Mouse (Mus musculus) hindbrain, embryonic 14.5 days (tissue): Measurements from ENCODE around the gene Zcchc24. TPM values are rescaled to one million over a fixed set of nuclear protein-coding genes. Genes with fewer than 3 reads are reported as not detected.

ENCODE experiments used
- ATAC-seq: fragments of 200-750 bp; cut with Nextera tagmentation; 2 replicates; pipeline ENCODE4 v1.8.0; 2017; ENCODE audit warnings: moderate number of reproducible peaks, mild to moderate bottlenecking, moderate TSS enrichment, moderate library complexity; ENCODE audit not compliant: low FRiP score
- DNase-seq: peaks from one replicate; pipeline ENCODE4 v3.0.0-alpha.2; 2015; ENCODE audit warnings: low spot score
- H3K27ac ChIP-seq: fragments of 300-500 bp; sonication (generic); 2 replicates; pipeline ENCODE4 v1.5.1; 2014; ENCODE audit warnings: mild to moderate bottlenecking, moderate library complexity
- H3K27me3 ChIP-seq: fragments of 300-500 bp; sonication (generic); 2 replicates; pipeline ENCODE4 v1.6.1; 2014; ENCODE audit warnings: mild to moderate bottlenecking, low read length, mixed read lengths; ENCODE audit not compliant: control insufficient read depth, insufficient read depth
- H3K36me3 ChIP-seq: fragments of 300-500 bp; sonication (generic); replicated peaks from 2 replicates; pipeline ENCODE4 v1.6.1; 2014; ENCODE audit not compliant: control insufficient read depth, insufficient read depth
- H3K4me1 ChIP-seq: fragments of 300-500 bp; sonication (generic); replicated peaks from 2 replicates; pipeline ENCODE4 v1.6.1; 2014; ENCODE audit warnings: antibody characterized with exemption, low read length, mixed read lengths; ENCODE audit not compliant: control insufficient read depth, insufficient read depth
- H3K4me2 ChIP-seq: fragments of 300-500 bp; sonication (generic); replicated peaks from 2 replicates; pipeline ENCODE4 v1.6.1; 2014; ENCODE audit warnings: mild to moderate bottlenecking, moderate library complexity
- H3K4me3 ChIP-seq: fragments of 300-500 bp; sonication (generic); replicated peaks from 2 replicates; pipeline ENCODE4 v1.5.1; 2014; ENCODE audit warnings: mild to moderate bottlenecking, low read length
- H3K9ac ChIP-seq: fragments of 300-500 bp; sonication (generic); 2 replicates; pipeline ENCODE4 v1.6.1; 2014
- H3K9me3 ChIP-seq: fragments of 300-500 bp; sonication (generic); 2 replicates; pipeline ENCODE4 v1.6.1; 2016; ENCODE audit warnings: low read length; ENCODE audit not compliant: control insufficient read depth
- WGBS: fragments of 180-500 bp; shearing (Covaris S2); extraction: QIAGEN DNeasy Blood & Tissue Kit; methylation state at CpG from one replicate; pipeline ENCODE4 v1.1.7; 2014; 5-methylcytosine and 5-hydroxymethylcytosine counted together
- polyA plus RNA-seq: library from polyadenylated mRNA; unstranded; fragments of >200 nt; fragmentation: Nextera tagmentation; extraction: Ambion mirVana; gene quantifications from 2 replicates; pipeline ENCODE4 v1.2.1, GENCODE M21; 2014

Zcchc24 gene
- polyA plus RNA-seq, 1 experiment from 2014 or later, result 18.5 TPM

DNA sequence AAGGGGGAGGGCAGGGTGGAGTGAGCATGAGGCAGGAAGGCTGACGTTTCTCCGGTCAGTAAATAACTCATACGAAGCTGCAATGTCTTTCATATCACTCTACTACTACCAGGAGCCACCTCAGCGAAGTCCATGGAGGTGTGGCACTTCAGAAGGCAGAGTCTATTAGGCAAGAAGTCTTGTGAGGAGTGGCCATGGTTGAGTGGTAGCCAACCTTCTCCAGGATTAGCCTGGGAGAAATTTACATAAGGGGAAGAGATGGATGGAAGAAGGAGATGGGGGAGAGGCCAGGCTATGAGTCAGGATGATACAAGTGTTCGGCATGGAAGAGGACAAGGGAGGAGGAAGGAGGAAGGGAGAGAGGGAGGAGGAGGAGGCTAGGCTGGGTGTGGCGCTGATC lies 86.8 kb downstream of the Zcchc24 start:
- no peaks in the 10 kb centered on the region for H3K9me3 ChIP-seq
- H3K27me3 ChIP-seq, result no peaks in the 10 kb centered on the region
- 81% methylated on average over 6 of the region's 6 CpGs for WGBS
- H3K27ac ChIP-seq, result no peak overlapping the region
- H3K36me3 ChIP-seq, result no peaks in the 10 kb centered on the region
- H3K9ac ChIP-seq, result no peak overlapping the region
- DNase-seq (no peak), ATAC-seq (no peak)
- H3K4me3 ChIP-seq, result no peak overlapping the region
- no peaks in the 10 kb centered on the region for H3K4me1 ChIP-seq
- H3K4me2 ChIP-seq, result no peak overlapping the region

DNA sequence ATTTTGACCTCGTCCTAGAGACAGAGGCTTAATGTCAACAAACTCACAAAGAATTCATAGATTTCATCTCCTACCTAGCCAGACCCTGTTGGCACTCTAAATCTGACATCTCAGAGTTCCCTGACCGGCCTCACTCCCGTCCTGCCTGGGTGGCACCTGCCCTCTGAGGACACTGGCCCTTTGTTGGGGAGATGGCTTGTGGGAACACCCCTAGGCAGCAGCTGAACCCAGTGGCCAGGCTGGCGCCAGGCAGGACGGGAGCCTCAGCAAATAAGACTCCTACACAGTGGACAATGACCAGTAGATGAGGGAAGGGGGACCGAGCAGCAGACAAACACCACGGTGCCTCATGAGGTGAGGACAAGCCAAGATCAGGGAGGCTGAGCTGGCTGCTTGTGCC lies 89.2 kb downstream of the Zcchc24 start:
- H3K27ac ChIP-seq, result no peak overlapping the region
- no peaks in the 10 kb centered on the region for H3K4me1 ChIP-seq
- H3K4me3 ChIP-seq, result no peak overlapping the region
- no peak for DNase-seq
- no peak for ATAC-seq
- H3K4me2 ChIP-seq, result no peak overlapping the region
- H3K36me3 ChIP-seq, result no peaks in the 10 kb centered on the region
- no peaks in the 10 kb centered on the region for H3K9me3 ChIP-seq
- 82% methylated on average over 7 of the region's 7 CpGs for WGBS
- H3K27me3 ChIP-seq, result no peaks in the 10 kb centered on the region
- no peak overlapping the region for H3K9ac ChIP-seq

DNA sequence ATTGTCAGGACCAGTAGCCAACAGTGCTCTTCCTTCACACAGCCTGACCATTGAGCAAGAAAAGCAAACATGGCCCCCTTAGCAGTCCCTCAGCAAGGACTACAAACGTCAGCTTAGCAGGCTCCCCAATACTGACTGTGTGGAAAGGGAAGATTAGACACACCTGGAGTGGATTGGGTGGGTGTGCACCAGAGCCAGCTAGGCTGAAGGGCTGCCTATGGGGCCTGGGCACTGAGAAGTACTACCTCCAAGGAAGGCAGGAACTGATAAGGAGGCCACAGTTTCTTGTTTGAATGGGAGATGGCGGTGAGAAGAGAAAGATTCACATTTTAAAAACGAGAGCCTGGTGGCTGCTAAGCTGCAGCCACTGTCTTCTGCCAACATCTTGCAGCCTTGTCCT lies 101.3 kb downstream of the Zcchc24 start:
- ATAC-seq (no peak), DNase-seq (no peak)
- Histone ChIP-seq H3K9me3 (no peaks in the 10 kb centered on the region), H3K27ac (no peak overlapping the region), H3K4me2 (no peak overlapping the region), H3K27me3 (no peaks in the 10 kb centered on the region), H3K4me3 (no peak overlapping the region), H3K4me1 (no peaks in the 10 kb centered on the region), H3K36me3 (peaks cover 48% of the 10 kb centered on the region), H3K9ac (no peak overlapping the region)
- WGBS, result 76% methylated on average over 3 of the region's 3 CpGs

DNA sequence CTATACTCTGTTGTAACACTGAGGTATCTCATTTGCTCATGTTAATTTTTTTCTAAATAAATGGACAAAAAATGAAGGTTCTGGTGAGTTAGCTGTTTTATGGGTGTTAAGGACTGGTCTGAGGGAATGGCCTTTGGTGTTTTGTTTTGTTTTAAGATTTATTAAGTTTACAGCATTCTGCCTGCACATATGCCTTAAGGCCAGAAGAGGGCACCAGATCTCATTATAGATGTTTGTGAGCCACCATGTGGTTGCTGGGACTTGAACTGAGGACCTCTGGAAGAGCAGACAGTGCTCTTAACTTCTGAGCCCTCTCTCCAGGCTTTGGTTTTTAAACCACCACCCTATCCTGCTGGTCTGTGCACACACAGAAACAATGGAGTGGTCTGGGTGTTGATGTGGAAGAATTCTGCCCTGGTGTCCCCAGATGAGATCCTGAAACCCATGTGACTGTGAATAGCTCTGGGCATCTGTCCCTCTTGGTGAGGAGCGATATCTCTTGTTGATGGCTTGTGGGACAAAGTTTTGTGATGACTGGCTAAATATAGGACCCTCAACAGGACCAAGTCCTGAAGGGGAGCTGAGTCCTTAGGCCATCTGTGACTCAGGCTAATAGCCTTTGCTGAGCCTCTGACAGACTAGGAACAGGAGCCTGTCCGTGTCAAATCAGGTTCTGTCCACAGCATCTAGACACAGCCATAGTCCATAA lies 102.0 kb downstream of the Zcchc24 start:
- Histone ChIP-seq H3K4me3 (no peak overlapping the region), H3K4me2 (no peak overlapping the region), H3K9ac (no peak overlapping the region), H3K36me3 (peaks cover 56% of the 10 kb centered on the region), H3K27ac (no peak overlapping the region), H3K4me1 (no peaks in the 10 kb centered on the region), H3K27me3 (no peaks in the 10 kb centered on the region), H3K9me3 (no peaks in the 10 kb centered on the region)
- DNase-seq (no peak), ATAC-seq (no peak)
- WGBS, result 94% methylated on average over 2 of the region's 2 CpGs

DNA sequence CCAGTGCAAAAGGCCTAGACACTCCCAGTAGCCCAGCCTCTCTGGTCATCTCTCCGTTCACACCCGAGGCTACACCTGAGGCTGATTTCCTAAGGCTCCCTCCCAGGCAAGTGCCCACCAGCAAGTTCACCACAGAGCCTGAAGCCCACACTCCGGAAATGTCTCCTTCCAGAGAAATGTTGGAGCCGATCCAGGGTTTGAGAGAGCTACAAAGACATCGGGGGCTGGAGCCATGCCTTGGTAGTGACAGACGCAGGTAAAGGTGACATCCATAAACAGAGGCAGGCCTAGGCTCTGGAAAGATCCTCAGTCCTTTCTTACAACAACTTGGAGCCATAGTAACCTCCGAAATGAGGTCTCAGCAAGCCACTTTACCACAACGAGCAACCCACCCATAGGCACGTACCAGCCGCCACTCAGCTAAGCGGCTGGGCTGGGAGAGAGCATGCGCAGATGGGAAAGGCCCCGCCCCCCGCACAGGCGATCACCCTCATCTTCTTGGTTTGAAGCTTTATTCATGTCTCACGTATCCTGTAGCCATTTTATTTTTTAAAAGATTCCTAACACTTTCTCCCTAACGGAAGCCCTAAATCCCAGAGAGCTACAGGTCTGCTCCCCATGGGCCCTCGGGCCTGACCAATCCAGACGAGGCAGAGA lies 103.4 kb downstream of the Zcchc24 start:
- H3K27me3 ChIP-seq, result no peaks in the 10 kb centered on the region
- H3K4me3 ChIP-seq, result no peak overlapping the region
- peak overlapping the region; percentile 12 for H3K27ac ChIP-seq
- no peak overlapping the region; the same call in 1 of the 2 replicates for H3K9ac ChIP-seq
- no peaks in the 10 kb centered on the region for H3K4me1 ChIP-seq
- no peak for DNase-seq
- H3K4me2 ChIP-seq, result no peak overlapping the region
- peaks cover 70% of the 10 kb centered on the region for H3K36me3 ChIP-seq
- WGBS, result 67% methylated on average over 19 of the region's 19 CpGs
- no peaks in the 10 kb centered on the region for H3K9me3 ChIP-seq
- ATAC-seq, result no peak

DNA sequence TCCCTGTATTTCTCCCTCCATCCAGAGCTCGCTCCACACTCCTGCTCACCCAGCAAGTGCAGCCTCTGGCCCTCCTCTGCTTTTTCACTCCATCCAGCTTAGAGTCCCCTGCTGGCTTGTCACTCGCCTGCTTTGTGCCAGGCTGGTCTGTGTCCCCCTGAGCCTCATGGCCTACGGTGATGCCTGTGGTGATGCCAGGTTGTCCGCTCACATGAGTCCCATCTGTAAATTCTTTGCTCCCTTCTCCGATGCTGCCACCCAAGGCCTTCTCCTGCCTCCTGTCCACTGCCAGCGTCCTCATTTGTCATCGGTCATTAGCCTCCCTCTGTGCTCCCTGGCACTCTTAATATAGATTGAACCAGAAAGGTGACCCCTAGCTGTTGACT lies 104.5 kb downstream of the Zcchc24 start:
- peaks cover 81% of the 10 kb centered on the region for H3K36me3 ChIP-seq
- ATAC-seq, result no peak
- WGBS, result 41% methylated on average over 7 of the region's 7 CpGs

DNA sequence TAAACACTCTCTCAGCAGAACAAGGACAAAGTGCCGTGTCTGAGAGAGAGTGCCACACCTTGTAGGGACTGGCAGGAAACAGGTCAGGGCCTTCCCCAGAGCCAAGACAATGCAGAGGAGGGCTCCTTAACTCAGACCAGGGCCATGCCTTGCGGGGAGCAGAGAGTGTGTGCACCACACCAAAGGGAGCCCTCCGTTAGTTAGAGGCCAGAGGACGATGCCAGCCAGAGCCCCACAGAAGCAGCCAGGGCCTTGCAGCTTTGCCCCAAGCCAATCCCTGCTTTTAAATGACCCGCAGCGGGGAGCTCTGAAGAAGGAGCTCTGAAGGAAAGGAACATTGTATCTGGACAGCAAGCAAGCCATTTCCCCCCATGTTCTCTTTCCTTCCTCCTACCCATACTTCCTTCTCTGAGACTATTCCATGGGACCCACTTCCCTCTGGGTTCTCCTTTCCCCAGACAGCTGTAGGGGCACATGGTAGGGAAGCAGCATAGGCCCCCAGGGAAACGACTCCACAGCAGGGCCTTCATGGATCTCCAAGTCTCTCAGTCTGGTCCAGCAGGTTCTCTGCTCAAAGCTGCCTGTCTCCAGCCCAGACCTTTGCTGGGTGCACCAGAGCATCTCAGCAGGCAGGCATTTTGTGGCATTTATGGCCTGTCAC lies 105.1 kb downstream of the Zcchc24 start:
- DNase-seq, result no peak
- H3K9ac ChIP-seq, result no peak overlapping the region
- peaks cover 86% of the 10 kb centered on the region for H3K36me3 ChIP-seq
- no peak for ATAC-seq
- no peaks in the 10 kb centered on the region for H3K9me3 ChIP-seq
- WGBS, result 81% methylated on average over 7 of the region's 7 CpGs
- H3K4me1 ChIP-seq, result no peaks in the 10 kb centered on the region
- H3K4me3 ChIP-seq, result no peak overlapping the region
- peak overlapping the region; percentile 12; the same call in 1 of the 2 replicates for H3K27ac ChIP-seq
- no peak overlapping the region for H3K4me2 ChIP-seq
- no peaks in the 10 kb centered on the region for H3K27me3 ChIP-seq

More for the DNA sequence above, 104.5 kb downstream of the Zcchc24 start:
- Histone ChIP-seq H3K4me3 (no peak overlapping the region), H3K9me3 (no peaks in the 10 kb centered on the region), H3K27ac (peak overlapping the region; percentile 12), H3K4me2 (no peak overlapping the region), H3K4me1 (no peaks in the 10 kb centered on the region), H3K27me3 (no peaks in the 10 kb centered on the region), H3K9ac (no peak overlapping the region)
- DNase-seq, result no peak

Other genes starting within 250 kb of the Zcchc24 start
- 29.5 and 31.8 TPM in 2 replicates for gene Ppif, start 74.9 kb downstream of the Zcchc24 start, polyA plus RNA-seq
- 2.9 and 3.2 TPM in 2 replicates for gene Anxa11, start 73.1 kb upstream of the Zcchc24 start, polyA plus RNA-seq
- gene Plac9a, start 134.1 kb upstream of the Zcchc24 start, polyA plus RNA-seq, result not detected in 2 replicates
- gene Tmem254a, start 158.6 kb upstream of the Zcchc24 start, polyA plus RNA-seq, result 5.5 and 6.3 TPM in 2 replicates
- gene Cphx1, start 169.3 kb upstream of the Zcchc24 start, polyA plus RNA-seq, result not detected in 2 replicates
- gene Duxbl1, start 209.5 kb upstream of the Zcchc24 start, polyA plus RNA-seq, result 1.6 and 1.9 TPM in 2 replicates